Mouse (Mus musculus): ENCODE data around the gene Serpina11.

DNA sequence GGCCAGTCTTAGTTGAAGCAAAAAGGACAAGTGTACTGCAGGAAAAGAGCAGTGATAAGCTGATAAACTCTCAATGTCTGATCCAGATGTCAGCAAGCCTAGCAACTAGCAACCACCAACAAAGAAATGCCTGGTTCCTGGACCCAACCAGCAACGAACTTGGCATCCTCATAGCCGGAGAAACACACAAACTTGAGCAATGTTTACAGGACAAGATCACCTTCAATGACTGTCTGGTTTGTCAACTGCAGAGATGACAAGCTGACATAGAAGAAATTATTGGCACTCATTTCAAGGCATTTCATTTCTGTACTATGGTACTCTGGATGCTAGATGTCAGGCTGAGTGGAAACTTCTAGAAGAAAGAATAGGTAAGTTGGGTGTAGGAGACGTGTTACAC, 23.0 kb downstream of the Serpina11 start:
- TF ChIP-seq CTCF (IDR thresholded peaks at IDR 0.05; ENCODE audit: low read depth), result no peak
- no peak for TF ChIP-seq EP300 (IDR thresholded peaks at IDR 0.05; ENCODE audit: low read depth)

Measured in liver, postnatal 0 days (tissue).